Mouse (Mus musculus) C2C12 (cell line): ENCODE data around the gene Rsrc1.

Experiments used
- CEBPB ChIP-seq: IDR thresholded peaks from one replicate; pipeline ENCODE4 v1.6.1; 2011; ENCODE audit warnings: low read depth, mild to moderate bottlenecking, control low read depth, moderate library complexity
- CTCF ChIP-seq: IDR thresholded peaks from one replicate; pipeline ENCODE4 v1.5.1; 2011; ENCODE audit not compliant: control insufficient read depth, insufficient read depth, insufficient read length
- FOSL1 ChIP-seq: IDR thresholded peaks from one replicate; pipeline ENCODE4 v1.8.0; 2011; ENCODE audit warnings: mild to moderate bottlenecking, low read length; ENCODE audit not compliant: poor library complexity, insufficient read depth, severe bottlenecking
- MAX ChIP-seq: IDR thresholded peaks from one replicate; pipeline ENCODE4 v1.6.1; 2011; ENCODE audit warnings: mild to moderate bottlenecking, control low read depth
- MYOD1 ChIP-seq: IDR thresholded peaks from one replicate; pipeline ENCODE4 v1.6.1; 2011; ENCODE audit warnings: low read depth; ENCODE audit not compliant: control insufficient read depth, insufficient read length
- MYOG ChIP-seq: IDR thresholded peaks from one replicate; pipeline ENCODE4 v1.6.1; 2011; ENCODE audit not compliant: control insufficient read depth, insufficient read length; ENCODE audit errors: extremely low read depth
- USF1 ChIP-seq: IDR thresholded peaks from one replicate; pipeline ENCODE4 v1.6.1; 2011; ENCODE audit warnings: low read depth, mild to moderate bottlenecking, control low read depth, moderate library complexity

DNA sequence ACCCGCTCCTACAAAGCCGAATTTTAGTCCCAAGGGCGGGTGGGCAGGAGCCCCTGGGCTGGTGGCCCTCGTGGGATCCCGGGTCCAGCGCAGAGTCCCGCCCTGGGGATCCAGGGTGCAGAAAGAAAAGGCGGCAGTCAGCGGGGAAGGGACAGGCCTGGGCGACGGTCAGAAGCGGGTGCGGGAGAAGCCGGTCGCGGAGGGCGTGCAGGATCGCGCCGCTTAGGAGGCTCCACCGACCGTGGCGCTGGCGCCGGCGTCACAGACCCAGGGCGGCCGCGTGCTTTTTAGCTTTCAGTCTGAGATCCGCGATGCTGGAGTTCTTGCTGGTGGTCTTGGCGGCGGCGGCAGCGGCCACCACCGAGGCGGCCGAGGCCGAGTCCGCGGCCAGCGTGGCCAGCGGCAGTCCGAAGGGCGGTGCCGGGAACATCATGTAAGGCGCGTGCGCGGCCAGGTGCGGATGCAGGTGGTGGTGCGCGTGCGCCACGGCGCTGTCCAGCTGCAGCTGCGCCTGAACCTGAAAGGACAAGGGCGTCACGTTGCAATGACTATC lies 7.7 kb upstream of the Rsrc1 start:
- TF ChIP-seq CTCF (no peak), CEBPB (no peak), USF1 (no peak), FOSL1 (no peak), MYOG (no peak), MAX (no peak), MYOD1 (no peak)
